Mouse (Mus musculus) skeletal muscle tissue, adult 2 months (tissue): ENCODE measurements at regions not wholly inside any gene's neighbourhood (a gene's known extent, or its start where the extent isn't known, plus 50 kb on each side); places are given as distances from the start of the nearest gene placed in this dataset.
"Not testable (repeated sequence)": the region's sequence is repeated elsewhere in the genome, so short reads cannot be mapped to it uniquely, and the experiment has no call there.

Source experiments
- DNase-seq: peaks from one replicate; pipeline ENCODE4 v3.0.0-alpha.2; 2012; ENCODE audit warnings: low read depth, low spot score

DNA sequence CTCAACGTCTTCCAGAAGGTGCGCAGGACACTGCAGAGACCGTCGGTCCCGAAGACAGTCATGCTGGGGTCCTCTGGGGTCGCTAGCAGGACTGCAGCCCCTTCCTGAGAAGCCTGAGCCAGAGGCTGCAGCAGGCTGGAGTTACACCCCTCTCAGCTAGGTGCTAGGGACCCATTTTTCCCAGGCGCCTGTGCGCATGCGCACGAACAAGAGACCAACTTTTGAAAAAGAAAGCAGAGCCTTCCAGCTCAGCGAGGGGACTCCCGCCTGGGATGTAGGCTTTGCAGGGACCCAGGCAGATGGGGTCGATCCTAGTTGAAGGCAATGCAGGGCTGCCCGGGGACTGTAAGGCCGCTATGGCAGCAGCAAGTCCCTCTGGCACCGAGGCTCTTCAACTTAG is 104.7 kb upstream of the Atg7 start:
- DNase-seq, result not testable (repeated sequence)

- not testable (repeated sequence) for DNase-seq
Measured at GRCm38 (mm10) chr6:114550096-114550669, 92.7 kb upstream of the Atg7 start.

GRCm38 (mm10) chr6:114553072-114553471 is 89.8 kb upstream of the Atg7 start:
- not testable (repeated sequence) for DNase-seq

DNA sequence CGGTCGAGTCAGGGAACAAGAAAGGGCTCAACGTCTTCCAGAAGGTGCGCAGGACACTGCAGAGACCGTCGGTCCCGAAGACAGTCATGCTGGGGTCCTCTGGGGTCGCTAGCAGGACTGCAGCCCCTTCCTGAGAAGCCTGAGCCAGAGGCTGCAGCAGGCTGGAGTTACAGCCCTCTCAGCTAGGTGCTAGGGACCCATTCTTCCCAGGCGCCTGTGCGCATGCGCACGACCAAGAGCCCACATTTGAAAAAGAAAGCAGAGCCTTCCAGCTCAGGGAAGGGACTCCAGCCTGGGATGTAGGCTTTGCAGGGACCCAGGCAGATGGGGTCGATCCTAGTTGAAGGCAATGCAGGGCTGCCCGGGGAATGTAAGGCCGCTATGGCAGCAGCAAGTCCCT is 87.7 kb upstream of the Atg7 start:
- DNase-seq, result not testable (repeated sequence)

DNA sequence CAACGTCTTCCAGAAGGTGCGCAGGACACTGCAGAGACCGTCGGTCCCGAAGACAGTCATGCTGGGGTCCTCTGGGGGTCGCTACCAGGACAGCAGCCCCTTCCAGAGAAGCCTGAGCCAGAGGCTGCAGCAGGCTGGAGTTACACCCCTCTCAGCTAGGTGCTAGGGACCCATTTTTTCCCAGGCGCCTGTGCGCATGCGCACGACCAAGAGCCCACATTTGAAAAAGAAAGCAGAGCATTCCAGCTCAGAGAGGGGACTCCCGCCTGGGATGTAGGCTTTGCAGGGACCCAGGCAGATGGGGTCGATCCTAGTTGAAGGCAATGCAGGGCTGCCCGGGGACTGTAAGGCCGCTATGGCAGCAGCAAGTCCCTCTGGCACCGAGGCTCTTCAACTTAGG is 65.6 kb upstream of the Atg7 start:
- peak; percentile 3 for DNase-seq
